Mouse (Mus musculus) ovary, postnatal 10 days (tissue): ENCODE data around the gene Scd3.
"Not testable (repeated sequence)": the region's sequence is repeated elsewhere in the genome, so short reads cannot be mapped to it uniquely, and the experiment has no call there.

Source experiments
- DNase-seq: peaks from one replicate; pipeline ENCODE4 v3.0.0; 2022; ENCODE audit warnings: low spot score

Scd3 gene

DNA sequence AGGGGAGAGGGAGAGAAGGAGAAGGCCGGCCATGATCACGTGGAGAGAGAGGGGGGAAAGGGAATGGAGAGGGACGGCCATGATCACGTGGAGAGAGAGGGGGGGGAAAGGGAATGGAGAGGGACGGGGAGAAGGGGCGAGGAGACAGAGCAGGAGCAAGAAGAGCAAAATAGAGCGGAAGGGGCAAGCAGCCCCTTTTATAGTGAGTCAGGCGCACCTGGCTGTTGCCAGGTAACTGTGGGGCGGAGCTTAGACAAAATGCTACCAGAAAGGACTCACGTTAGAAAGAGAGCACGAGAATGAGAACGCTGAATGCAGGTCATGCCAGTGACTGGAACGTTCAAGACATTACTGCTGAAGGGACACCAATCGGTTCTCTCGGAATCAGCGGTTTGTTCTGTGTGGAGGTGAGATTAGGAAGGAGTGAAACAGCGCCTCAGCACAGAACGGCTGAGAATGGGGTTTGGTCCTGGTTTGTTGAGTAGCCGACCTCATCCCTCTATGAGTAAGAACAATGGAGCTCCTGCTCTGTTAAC is 34.5 kb downstream of the Scd3 start:
- DNase-seq = no peak

DNA sequence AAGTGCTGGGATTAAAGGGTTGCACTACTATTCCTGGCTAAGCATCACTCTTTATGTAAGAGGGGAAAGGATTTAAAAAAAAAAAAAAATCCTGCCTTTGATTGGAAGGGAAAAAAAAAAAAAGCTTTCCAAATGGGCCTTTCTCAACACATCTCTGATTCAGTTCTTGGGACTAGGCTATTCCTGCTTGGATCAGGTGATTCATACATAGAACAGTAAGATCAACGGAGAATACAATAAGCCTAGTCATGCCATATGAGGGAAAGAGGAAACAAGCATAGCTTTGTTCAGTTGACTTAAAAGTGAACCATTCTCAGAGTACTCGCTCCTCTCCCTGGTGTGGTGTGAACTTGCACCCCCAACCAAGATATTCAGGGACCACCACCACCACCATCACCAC is 35.8 kb downstream of the Scd3 start:
- DNase-seq = no peak

DNA sequence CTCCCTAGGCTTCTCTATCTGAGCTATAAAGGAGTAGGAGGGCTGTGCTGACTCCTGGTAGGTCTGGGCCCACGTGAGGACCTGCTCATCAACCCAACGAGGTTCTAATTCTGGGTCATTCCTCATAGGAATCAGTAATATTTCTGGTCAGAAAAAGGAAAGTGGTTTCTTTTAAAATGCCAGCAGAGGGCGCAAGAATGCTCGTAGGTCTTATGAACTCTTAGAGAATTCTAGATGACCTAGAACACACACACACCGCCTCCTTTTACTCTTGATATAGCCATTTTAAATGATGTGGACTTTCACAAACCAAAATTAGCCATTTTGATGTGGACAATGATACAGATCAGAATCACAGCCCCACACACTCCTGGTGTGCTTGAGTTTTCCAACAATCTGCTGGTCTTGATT is 42.7 kb downstream of the Scd3 start:
- no peak for DNase-seq

DNA sequence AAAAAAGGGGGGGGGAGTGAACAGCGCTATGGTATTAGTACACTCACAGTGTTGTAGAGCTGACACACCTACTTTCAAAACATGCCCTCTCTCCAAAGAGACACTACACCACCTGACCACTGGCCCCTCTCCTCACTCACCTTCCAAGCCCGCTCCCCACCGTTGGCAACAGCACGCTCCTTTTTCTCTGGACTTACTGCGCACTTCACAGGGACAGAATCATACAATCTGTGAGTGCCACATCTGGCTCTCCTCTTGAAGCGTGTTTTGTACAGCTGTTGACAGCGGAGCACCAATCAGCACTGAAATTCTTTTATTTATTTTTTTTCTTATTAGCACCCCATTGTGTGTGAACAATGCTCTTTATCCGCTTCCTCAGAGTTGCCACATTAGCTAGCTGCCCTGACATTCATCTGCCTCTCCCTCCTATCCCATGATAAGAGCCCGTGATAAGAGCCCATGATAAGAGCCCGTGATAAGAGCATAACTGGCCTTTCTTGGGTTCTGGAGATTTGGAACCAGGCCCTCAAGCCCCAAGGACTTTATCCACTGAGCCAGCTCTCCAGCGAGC is 43.4 kb downstream of the Scd3 start:
- no peak for DNase-seq

DNA sequence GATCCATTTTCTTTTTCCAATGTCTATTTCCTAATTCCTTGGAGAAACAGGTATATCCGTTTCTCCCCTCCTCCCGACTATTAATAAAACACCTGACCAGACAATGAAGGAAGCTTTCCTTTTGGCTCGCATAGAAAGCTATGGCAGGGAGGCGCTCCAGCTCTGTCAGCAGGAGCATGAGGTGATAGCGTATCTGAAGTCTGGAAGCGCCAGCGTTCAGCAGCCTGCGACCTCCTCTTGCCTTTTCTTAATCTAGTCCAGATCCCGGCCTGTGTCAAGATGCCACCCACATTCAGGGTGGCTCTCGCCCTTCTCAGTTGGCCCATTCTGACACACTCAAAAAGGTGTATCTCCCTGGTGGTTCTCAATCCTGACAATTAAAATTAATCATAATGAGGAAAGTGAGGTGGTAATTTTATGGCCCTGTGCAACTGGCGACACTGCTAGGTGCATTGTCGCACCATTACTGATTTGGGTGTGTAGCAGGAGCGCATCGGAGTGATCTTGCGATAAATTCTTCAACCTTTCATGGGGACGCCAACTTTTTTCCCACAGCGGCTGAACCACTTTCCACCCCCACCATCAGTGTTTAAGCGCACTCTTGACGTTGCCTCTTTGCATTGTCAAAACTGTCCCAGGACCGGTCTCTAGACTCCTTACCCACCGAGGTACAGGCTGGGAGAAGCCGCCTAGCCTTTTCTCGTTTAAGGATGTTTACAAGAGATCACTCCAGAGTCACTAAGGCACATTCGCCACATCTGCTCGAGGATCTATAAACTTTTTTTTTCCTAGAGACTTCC is 44.4 kb downstream of the Scd3 start:
- no peak for DNase-seq

DNA sequence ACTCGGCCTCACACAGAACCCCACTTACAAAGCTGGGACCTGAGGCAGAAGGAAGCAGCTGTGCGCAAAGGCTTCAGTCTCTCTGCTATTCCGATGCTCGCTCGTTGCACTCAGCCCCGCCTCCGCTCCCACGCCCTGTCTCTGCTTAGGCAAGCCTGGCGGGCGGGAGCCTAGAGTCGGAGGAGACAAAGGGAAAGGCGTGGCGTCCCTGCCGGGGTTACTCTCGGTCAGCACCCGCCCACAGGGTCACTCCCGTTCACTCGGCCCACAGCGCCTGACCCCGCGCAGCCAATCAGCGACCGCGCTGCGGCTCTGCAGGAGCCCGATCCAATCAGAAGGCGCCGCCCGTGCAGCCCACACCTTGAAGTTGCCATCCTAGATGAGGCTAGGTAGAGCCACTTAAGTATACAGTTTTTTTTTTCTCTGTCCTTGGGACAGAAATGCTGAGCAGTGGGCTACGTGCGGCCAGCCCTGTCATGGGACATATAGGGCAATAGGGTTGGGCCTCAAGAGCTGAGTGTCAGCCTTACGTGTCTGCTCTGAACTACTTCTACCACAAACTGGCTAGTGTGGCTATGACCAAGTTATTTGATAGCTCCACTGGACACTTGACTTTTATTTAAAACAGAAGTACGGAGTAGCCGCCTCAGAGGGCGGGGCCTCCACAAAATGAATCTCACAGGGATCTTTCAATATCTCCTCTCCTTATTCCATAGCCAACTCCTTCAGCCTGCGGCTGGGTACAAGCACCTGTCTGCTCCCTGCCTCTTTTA is 45.2 kb downstream of the Scd3 start:
- DNase-seq = peak; percentile 73

DNA sequence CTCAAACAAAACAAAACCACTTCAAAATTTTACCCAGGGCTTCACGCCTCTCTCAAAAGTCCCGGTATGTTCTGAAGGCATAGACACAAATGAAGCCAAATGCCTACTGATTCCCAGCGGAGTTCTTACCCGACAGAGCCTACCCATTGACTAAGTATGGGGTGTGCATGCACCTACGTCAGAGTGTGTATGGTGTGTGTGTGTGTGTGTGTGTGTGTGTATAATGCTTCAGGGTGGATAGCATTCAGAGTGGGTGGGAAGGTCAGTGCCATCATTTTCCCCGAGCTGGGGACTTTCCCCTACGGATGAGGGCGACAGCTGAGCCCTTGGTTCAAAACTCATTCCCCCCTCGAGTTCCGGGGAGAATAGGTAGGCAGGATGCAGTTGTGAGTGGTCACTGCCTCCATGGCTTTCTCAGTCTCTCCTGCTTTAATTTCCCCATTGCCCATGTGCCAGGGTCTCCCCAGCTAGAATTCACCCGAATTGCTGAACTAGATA is 45.8 kb downstream of the Scd3 start:
- no peak for DNase-seq

DNA sequence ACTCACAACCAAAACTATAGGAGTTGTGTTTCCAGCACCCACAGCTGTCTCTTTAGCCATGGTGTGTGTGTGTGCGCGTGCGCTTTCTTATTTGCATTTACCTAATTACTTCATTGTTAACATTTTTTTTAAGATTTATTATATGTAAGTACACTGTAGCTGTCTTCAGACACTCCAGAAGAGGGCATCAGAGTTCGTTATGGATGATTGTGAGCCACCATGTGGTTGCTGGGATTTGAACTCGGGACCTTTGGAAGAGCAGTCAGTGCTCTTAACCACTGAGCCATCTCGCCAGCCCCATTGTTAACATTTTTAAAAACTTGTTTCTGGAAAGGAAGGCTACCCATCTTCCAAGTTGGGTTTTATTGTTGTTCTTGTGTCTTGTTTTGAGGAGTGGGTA is 48.1 kb downstream of the Scd3 start:
- not testable (repeated sequence) for DNase-seq

DNA sequence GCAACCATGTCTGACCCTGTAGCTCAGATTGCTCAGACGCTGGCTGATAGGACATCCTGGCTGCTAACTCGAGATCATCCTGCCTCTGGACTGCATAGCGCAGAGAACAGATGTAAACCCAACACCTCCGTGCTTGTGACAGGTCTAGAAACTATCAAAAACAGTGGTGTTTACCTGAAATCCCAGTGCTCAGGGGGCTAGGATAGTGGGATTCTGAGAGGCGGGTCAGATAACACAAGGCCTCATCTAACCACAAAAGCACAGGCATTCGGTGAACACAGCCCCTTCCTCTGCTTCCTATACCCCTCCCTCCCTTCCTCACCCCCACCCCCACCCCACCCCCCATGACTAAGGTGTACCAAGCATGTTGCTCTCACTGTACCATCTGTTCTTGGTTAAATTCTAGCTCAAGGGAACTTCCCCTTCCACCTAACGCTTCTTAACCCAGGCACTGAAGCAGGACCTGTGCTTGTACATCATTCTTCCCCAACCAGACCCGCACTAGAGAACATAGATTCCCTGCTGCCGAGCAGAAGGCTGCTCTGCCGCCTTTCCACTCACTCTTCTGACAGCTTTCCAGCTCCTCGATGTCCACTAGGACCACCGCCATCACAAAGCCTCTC is 49.0 kb downstream of the Scd3 start:
- DNase-seq = no peak

DNA sequence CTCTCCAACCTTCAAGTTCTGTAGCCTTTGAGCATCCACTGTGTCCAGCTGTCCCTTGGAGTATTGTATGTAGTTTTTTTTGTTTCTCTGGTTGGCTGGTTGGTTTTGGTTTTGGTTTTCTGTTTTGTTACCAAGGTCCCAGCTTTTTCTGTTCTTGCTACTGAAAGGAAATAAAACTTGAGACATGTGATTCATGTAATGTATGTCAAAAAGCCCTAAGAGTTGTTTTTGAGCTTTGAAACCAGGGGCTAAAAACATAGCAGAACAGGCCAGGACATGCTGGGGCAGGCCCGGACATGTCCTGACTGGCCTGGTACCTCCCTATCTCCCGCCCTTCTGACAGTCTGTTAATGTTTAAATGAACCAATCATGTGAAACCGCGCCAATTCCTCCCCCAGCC is 51.0 kb downstream of the Scd3 start:
- not testable (repeated sequence) for DNase-seq

DNA sequence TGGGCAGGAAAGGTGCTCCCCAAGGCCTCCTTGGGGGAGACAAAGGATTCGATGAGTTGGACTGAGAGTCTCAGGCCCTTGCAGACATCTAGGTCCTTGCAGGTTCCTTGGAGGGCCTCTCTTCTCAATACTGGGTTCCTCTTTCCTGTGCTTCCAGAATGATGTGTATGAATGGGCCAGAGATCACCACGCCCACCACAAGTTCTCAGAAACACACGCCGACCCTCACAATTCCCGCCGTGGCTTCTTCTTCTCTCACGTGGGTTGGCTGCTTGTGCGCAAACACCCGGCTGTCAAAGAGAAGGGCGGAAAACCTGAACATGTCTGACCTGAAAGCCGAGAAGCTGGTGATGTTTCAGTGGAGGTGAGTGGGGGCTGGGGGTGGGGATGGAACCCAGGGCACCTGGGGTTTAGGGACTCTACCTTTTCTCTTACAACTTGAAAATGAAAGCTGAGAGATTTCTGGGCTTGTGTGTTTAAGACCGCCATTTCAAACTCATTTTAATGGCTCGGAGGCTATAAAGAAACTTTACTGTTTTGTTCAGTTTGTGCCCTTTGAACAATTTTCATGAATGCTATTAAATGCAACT is 54.4 kb downstream of the Scd3 start:
- DNase-seq = no peak

DNA sequence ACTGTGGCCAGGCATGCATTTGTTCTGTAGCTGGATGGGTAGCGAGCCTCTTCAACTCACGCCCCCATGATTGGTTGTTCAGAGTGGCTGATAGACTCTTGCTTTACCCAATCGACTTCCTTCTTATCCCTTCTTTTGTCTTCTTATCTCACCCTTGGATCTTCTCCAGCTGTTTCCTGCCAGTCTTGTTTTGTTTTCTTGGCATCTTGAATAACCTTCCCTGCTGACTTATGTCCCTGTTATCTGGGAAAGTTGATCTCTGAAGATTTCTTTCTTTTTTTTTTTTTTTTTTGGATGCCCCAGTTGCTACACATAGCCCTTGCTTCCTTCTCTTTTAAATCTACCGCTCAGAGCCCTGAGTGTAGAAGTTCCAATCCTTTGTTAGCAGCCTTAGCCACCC is 56.4 kb downstream of the Scd3 start:
- DNase-seq = no peak

DNA sequence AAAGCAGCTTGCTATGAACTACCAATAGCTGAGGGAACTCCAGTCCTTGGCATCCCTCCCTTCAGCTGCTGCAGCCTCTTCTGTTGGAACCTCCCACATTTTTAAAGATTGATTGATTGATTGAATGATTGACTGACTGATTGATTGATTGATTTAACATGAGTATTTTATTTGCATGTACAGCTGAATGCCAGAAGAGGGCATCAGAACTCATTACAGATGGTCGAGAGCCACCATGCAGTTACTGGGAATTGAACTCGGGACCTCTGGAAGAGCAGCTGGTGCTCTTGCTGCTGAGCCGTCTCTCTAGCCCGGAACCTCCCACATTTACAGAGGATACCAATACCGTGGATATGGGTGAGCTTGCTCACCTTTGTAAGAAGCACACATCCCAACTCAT is 57.4 kb downstream of the Scd3 start:
- DNase-seq = no peak

DNA sequence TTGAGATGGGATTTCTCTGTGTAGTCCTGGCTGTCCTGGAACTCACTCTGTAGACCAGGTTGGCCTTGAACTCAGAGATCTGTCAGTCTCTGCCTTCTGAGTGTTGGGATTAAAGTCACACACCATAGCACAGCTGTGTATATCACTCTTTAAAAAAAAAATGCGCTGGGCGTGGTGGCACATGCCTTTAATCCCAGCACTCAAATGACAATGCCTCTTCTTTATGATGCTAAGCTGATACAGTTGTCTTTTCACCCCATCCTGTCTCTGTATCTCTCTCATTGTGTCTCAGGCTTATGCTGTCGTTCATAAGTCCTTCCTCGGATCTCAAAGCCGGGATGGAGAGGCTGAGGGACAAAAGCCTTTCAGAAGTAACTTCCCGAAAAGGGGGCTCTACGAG is 58.7 kb downstream of the Scd3 start:
- DNase-seq = no peak

DNA sequence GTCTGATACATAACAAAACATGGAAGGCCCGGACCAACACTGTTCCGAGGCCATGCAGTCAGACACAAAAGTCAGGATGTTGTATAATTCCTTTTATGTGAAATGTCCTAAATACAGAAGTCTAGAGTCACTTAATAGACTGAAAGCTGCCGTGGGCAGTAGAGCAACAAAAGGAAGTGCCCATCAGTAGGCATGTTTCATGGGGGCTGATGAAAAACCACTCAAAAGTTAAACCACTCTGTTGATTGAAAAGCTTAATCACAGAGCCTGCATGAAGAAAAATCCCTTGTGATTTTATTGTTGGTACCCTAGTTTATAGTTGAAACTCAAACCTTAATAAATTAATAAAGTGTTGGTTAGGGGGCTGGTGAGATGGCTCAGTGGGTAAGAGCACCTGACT is 60.5 kb downstream of the Scd3 start:
- no peak for DNase-seq

DNA sequence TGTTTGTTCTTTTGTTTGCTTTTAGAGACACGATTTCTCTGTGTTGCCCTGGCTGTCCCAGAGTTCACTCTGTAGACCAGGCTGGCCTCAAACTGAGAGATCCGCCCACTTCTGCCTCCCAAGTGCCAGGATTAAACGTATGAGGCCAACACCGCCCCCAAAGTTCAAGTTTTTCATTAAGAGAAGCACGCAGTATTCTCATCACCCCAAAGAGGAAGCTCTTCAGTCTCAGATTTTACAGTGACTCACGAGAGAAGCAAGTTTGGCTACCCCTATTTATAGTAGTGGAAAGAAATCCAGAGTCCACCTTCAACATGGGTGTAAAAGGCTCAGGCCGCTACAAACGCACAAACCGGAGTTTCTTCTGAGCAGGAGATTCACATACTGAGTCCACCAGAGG is 61.2 kb downstream of the Scd3 start:
- no peak for DNase-seq

DNA sequence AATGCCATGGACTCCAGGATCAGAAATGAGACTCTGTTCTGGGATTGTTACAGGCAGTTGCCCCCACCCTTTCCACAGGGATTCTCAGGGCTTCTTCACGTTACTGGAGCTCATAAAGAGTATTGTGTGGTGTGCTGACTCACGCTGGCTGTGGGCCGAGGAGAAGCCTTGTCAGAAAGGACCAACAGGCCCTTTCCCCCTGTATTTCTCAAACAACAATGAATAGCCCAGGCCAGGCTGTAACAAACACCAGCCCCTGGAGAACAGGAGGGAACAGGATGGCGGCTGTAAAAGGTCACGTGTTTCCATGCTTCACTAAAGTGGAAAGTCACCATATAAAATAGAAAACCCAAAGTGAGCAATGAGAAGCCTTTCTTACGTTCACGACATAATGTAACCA is 62.2 kb downstream of the Scd3 start:
- no peak for DNase-seq

DNA sequence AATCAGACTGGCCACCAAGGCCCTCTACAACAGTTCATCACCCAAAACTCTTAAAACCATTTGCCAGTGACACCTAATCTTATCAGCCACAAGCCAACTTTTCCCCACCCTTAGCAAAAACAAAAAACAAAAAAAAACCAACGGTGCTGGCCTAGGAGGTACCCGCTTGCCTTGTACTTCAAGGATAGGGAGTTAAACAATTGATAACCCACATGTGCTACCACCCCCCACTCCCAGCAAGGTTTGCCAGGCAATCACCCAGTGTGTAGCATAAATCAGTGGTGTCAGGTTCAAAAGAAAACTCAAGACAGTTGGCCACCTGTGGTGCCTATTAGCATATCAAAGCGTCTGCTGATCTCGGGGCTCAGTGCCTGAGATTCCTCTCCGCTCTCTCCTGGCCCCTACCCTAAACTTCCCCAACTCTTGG is 62.9 kb downstream of the Scd3 start:
- DNase-seq = no peak

DNA sequence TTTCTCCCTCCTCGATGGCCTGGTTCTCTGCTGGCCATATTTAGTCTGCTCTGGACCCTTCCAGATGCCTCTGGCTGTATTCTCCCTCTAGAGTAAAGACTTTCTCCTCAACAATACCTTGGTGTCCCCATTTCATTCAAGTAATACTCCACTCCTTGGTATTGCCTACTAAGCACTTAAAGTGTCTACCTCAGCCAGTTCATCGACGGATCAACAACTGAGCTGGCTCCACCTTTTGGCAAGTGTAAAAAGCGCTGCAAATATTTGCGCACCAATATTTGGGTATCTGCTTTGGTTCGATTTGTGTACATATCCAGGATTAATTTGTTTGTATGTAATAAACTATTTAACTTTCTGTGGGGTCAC is 63.4 kb downstream of the Scd3 start:
- DNase-seq = no peak

DNA sequence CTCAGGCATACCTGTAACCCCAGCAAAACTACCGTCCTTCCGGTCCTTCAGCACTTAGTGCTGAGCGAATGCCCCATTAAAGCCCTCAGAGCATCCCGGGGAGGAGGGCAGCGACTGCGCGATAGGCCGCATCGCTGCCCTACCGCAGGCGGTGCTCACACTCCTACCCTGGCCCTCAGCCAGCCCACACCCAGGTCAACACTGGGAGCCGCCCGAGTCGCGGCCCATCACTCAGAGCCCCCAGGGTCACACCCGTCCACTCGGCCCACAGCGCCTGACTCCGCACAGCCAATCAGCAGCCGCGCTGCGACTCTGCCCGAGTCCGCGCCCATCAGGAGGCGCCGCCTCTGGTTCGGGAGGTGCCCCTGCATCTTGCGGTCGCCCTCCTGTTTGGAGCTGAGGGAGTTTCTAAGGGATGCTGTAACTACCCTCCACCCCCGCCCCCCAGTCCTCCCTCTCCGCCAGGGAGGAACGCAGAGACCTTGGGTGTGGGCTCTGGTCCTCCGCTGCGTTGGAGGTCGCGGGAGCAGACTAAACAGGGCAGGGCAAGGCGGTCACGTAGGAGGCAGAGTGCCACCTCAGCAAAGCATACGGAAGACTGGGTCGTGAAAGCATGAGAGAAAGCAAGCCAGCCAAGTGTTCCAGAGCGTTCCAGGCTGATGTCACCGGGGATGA is 63.9 kb downstream of the Scd3 start:
- DNase-seq = peak; percentile 76

DNA sequence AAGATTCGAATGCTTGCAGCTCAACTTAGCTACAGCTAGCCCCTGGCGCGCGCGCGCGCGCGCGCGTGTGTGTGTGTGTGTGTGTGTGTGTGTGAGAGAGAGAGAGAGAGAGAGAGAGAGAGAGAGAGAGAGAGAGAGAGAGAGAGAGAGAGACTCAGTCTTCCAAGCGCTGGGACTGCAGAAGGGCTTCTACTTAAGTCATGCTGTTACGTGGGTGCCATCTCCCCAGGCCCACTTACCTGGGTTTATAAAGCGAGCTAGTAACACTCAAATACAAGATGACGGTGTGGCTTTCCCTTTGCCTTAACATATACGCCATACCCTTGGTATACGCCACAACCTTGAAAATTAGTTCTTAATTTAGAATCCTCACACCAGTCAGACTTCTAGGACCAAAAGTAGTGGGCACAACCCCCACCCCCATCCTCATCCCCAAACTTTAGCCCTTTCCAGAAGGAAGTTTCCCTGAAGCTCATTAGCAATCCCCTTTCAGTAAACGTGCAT is 64.5 kb downstream of the Scd3 start:
- no peak for DNase-seq
